Mouse (Mus musculus) hindlimb bud, embryonic 11.5 days (tissue): ENCODE results near the gene Adgrb2.

ENCODE experiments used
- DNase-seq: peaks from one replicate; pipeline ENCODE4 v3.0.0-alpha.2; 2012; ENCODE audit warnings: low read depth, low spot score; ENCODE audit errors: extremely low spot score

Gene Adgrb2

DNA sequence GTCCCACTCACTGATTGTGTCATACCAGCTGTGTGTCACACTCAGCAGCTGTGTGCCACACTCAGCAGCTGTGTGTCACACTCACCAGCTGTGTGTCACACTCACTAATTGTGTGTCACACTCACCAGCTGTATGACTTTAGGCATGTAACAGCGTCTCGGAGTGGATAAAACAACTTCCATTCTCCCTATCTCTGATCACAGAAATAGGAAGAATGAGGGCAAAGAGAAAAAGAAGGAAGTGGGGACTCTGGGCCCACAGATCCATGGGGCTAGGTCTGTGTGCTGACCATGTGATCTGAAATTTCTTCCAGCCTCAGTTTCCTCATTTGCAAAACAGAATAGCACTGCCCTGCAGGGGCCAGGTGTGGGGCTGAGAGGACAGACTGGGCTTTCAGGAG, 87.1 kb downstream of the Adgrb2 start:
- no peak for DNase-seq
